Mouse (Mus musculus) ES-Bruce4 (cell line): ENCODE measurements around the gene Col6a1. TPM values are rescaled to one million over a fixed set of nuclear protein-coding genes. Genes with fewer than 3 reads are reported as not detected.

Source experiments
- H3K27ac ChIP-seq: 2 replicates; pipeline ENCODE4 v1.5.1; 2012; ENCODE audit warnings: low read length, inconsistent platforms; ENCODE audit not compliant: insufficient read depth
- H3K27me3 ChIP-seq: 2 replicates; pipeline ENCODE4 v1.6.1; 2012; ENCODE audit warnings: mild to moderate bottlenecking, low read length, inconsistent platforms; ENCODE audit not compliant: control insufficient read depth, poor library complexity, insufficient read depth, severe bottlenecking
- H3K36me3 ChIP-seq: 2 replicates; pipeline ENCODE4 v1.6.1; 2012; ENCODE audit warnings: inconsistent platforms, mild to moderate bottlenecking, low read length, moderate library complexity; ENCODE audit not compliant: control insufficient read depth, poor library complexity, insufficient read depth, severe bottlenecking
- H3K4me1 ChIP-seq: one replicate; pipeline ENCODE4 v1.8.1; 2011; ENCODE audit warnings: low read length; ENCODE audit not compliant: control insufficient read depth, insufficient read depth
- H3K4me3 ChIP-seq: 2 replicates; pipeline ENCODE4 v1.5.1; 2011; ENCODE audit warnings: low read depth, mild to moderate bottlenecking, low read length
- H3K9ac ChIP-seq: 2 replicates; pipeline ENCODE4 v1.6.1; 2012; ENCODE audit warnings: low read depth, mild to moderate bottlenecking, inconsistent platforms; ENCODE audit not compliant: poor library complexity, severe bottlenecking
- H3K9me3 ChIP-seq: replicated peaks from 2 replicates; pipeline ENCODE4 v1.6.1; 2012; ENCODE audit warnings: mild to moderate bottlenecking, low read length, inconsistent platforms; ENCODE audit not compliant: control insufficient read depth, poor library complexity, insufficient read depth, severe bottlenecking
- CTCF ChIP-seq: IDR thresholded peaks from one replicate; pipeline ENCODE4 v1.8.1; 2011; ENCODE audit warnings: low read depth, low read length
- EP300 ChIP-seq: IDR thresholded peaks from 2 replicates; pipeline ENCODE4 v1.6.1; 2011; ENCODE audit warnings: low read depth, low read length; ENCODE audit not compliant: insufficient read depth
- POLR2A ChIP-seq: IDR thresholded peaks from one replicate; pipeline ENCODE4 v1.8.1; 2011; ENCODE audit warnings: low read length; ENCODE audit not compliant: insufficient read depth
- polyA plus RNA-seq: library from polyadenylated mRNA; stranded (reverse); fragments of >200 nt; gene quantifications from 2 replicates; pipeline ENCODE4 v1.2.4, GENCODE M21; 2011; ENCODE audit warnings: low read depth; ENCODE audit not compliant: missing spikeins, insufficient read depth, insufficient read length

Col6a1 gene
- polyA plus RNA-seq: 4.5 and 4.7 TPM in 2 replicates

DNA sequence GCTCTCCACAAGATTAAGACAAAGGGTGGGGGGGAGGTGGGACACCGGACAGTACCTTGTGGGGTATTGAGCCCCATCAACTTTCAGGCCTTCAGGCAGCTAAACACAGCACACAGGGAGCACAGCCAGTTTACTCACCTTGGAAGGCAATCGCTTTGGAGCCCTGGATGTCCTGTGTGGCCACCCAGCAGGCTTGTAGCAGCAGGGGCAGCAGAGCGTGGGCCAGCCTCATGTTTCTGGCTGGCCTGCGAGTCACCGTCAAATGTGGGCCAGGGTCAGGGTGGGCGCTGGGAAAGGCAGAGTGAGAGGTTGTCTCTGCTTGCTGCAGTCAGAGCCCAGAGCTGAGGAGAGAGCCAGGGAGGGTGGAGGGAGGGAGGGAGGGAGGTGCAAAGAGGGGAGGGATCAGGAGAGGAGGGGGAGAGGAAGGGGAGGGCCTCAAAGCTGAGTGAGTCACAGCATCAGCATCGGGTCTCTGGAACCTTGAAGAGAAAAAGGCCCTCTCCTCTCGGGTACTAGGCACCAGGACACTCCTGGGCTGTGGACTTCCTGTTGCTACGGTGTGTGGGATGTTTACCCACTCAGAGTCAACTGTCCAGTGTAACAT, at the start of gene Col6a1:
Col6a1 (minus strand) TSS at position 487 of the 604 bp plus-strand sequence.
- no peaks in the 10 kb centered on the region for H3K27me3 ChIP-seq
- TF ChIP-seq EP300 (no peak), CTCF (no peak)
- H3K4me3 ChIP-seq: no peak within 1 kb of the TSS
- no peaks in the 10 kb centered on the region for H3K4me1 ChIP-seq
- H3K27ac ChIP-seq: no peak within 1 kb of the TSS
- H3K9me3 ChIP-seq: no peaks in the 10 kb centered on the region
- H3K36me3 ChIP-seq: no peaks in the 10 kb centered on the region
- H3K9ac ChIP-seq: no peak within 1 kb of the TSS

DNA sequence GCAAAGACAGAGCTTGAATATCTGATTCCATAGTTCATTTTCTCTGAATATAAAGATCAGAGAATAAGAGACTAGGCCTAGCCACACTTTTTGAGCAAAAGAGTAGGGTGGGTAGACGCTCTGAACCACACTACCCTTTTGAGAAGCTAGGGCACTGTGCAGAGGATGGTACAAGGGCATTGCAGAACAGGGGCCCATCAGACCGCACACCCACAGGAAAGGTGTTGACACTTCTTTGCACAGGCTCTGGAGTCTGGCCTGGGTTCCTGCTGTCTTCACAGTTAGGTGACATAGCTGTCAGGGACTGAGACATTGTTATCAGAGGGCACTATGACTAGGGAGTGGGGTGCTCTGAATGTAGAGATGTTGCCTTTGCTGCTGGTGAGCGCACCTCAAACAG, 45.7 kb upstream of the Col6a1 start:
- H3K27me3 ChIP-seq: no peaks in the 10 kb centered on the region
- H3K9me3 ChIP-seq: no peaks in the 10 kb centered on the region
- no peak overlapping the region for H3K4me3 ChIP-seq
- no peak overlapping the region for H3K9ac ChIP-seq
- TF ChIP-seq EP300 (no peak), CTCF (no peak), POLR2A (no peak)
- no peak overlapping the region for H3K27ac ChIP-seq
- no peaks in the 10 kb centered on the region for H3K4me1 ChIP-seq
- H3K36me3 ChIP-seq: no peaks in the 10 kb centered on the region

DNA sequence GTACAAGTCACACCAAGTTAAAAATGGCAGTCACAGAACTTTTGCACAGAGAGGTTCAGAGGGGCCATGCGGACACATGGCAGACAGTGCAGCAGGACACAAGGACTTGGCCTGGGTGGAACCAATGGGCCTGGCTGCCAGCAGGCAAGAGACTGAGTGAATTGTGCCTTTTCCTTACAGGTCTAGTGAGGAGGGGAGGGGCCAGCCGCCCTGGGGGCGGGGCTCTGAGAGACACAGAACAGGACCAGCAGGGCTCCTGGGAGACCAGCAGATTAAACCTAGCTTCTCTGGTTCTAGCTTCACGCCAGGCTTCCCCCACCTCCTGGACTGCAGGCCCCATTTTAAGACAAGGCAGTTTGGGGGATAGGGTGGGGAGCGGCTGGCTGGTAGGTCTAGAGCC, 45.1 kb upstream of the Col6a1 start:
- Histone ChIP-seq H3K9ac (no peak overlapping the region), H3K9me3 (no peaks in the 10 kb centered on the region), H3K4me3 (peak overlapping the region; percentile 20), H3K36me3 (no peaks in the 10 kb centered on the region), H3K27me3 (no peaks in the 10 kb centered on the region), H3K4me1 (no peaks in the 10 kb centered on the region), H3K27ac (no peak overlapping the region)
- no peak for TF ChIP-seq EP300

DNA sequence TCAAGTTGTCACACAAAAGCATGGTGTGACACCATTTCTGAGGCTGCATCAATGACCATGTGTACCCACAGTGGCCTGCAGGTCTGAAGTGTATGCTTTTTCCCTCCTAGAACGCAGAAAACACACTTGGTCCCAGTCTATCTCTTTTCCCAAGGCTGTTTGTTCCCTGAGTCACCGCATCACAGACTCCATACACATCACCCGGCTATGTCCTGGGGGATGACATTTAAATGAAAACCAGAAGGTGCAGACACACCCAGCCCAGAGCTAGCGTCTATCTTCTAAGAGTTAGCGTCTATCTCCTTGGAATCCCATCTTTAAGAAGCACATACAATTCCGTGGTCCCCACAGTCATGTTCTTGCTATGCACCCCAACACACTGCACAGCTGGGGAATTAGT, 43.6 kb upstream of the Col6a1 start:
- H3K27me3 ChIP-seq: no peaks in the 10 kb centered on the region
- H3K9ac ChIP-seq: no peak overlapping the region
- TF ChIP-seq EP300: no peak
- TF ChIP-seq CTCF: no peak
- TF ChIP-seq POLR2A: no peak
- H3K27ac ChIP-seq: no peak overlapping the region
- H3K4me1 ChIP-seq: no peaks in the 10 kb centered on the region
- no peak overlapping the region for H3K4me3 ChIP-seq
- no peaks in the 10 kb centered on the region for H3K36me3 ChIP-seq
- H3K9me3 ChIP-seq: no peaks in the 10 kb centered on the region

DNA sequence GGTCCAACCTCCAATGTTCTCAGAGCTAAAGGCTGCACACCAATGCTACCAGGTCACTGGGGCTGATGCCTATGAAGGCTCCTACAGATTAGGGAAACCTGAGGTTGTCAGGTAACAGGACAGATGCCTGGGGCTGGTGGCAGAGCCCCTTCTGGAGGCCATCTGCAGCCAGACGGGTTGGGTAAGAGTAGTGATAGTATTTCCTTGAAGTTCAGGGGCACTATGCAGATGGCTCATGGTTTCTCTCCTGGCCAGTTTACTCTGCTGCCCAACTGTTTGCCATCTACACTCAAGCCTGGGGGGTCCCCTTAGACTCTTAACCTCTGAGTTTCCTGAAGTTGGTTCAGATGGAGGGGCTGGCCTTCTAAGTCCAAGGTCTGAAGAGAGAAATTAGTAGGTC, 40.2 kb upstream of the Col6a1 start:
- no peaks in the 10 kb centered on the region for H3K4me1 ChIP-seq
- TF ChIP-seq CTCF (no peak), POLR2A (no peak), EP300 (no peak)
- no peak overlapping the region for H3K27ac ChIP-seq
- no peak overlapping the region for H3K4me3 ChIP-seq
- no peaks in the 10 kb centered on the region for H3K9me3 ChIP-seq
- no peak overlapping the region for H3K9ac ChIP-seq
- H3K27me3 ChIP-seq: no peaks in the 10 kb centered on the region
- H3K36me3 ChIP-seq: no peaks in the 10 kb centered on the region

DNA sequence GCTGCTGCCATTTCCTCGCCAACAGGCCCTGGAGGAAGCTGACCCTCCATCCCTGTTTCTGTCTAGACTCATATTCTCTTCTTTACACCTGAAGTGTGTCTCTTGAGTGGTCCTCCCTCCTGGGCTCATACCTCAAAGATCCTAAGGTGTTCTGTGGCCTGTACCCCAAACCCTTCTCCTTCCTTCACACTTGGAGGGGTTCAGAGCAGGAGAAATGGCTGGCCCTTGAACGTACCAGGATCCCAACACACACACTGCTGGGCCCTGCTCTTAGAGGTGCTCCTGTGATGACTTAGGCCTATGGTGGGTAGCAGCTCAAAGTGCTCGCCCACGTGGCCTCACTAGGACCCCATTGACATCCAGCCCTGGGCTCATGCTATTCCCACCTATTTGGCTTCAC, 39.0 kb upstream of the Col6a1 start:
- H3K36me3 ChIP-seq: no peaks in the 10 kb centered on the region

More for the DNA sequence above, 39.0 kb upstream of the Col6a1 start:
- no peak overlapping the region for H3K27ac ChIP-seq
- TF ChIP-seq POLR2A (no peak), CTCF (no peak), EP300 (no peak)
- H3K27me3 ChIP-seq: no peaks in the 10 kb centered on the region
- no peak overlapping the region for H3K9ac ChIP-seq
- no peaks in the 10 kb centered on the region for H3K4me1 ChIP-seq
- no peak overlapping the region for H3K4me3 ChIP-seq
- no peaks in the 10 kb centered on the region for H3K9me3 ChIP-seq
